Mouse (Mus musculus): ENCODE results near the gene Aqp12. TPM values are rescaled to one million over a fixed set of nuclear protein-coding genes. Genes with fewer than 3 reads are reported as not detected.

Gene Aqp12
- not detected for polyA plus RNA-seq (2014; fragmentation: Illumina TruSeq; extraction: RNeasy Lipid Tissue Mini Kit (QIAGEN cat#74804); ENCODE audit: low read depth, low replicate concordance)

GRCm38 (mm10) chr1:93006061-93006460 is at the start of gene Aqp12:
Aqp12 (plus strand) TSS chr1:93006334.

Other genes starting within 250 kb of the Aqp12 start
- 0.50 TPM for gene Gpc1, start 174.7 kb upstream of the Aqp12 start, polyA plus RNA-seq (2014; fragmentation: Illumina TruSeq; extraction: RNeasy Lipid Tissue Mini Kit (QIAGEN cat#74804); ENCODE audit: low read depth, low replicate concordance)
- not detected for gene Ankmy1, start 103.4 kb upstream of the Aqp12 start, polyA plus RNA-seq (2014; fragmentation: Illumina TruSeq; extraction: RNeasy Lipid Tissue Mini Kit (QIAGEN cat#74804); ENCODE audit: low read depth, low replicate concordance)
- 5.1 TPM for gene Dusp28, start 99.4 kb upstream of the Aqp12 start, polyA plus RNA-seq (2014; fragmentation: Illumina TruSeq; extraction: RNeasy Lipid Tissue Mini Kit (QIAGEN cat#74804); ENCODE audit: low read depth, low replicate concordance)
- gene Rnpepl1, start 95.6 kb upstream of the Aqp12 start, polyA plus RNA-seq (2014; fragmentation: Illumina TruSeq; extraction: RNeasy Lipid Tissue Mini Kit (QIAGEN cat#74804); ENCODE audit: low read depth, low replicate concordance): 4.5 TPM
- gene Capn10, start 72.0 kb upstream of the Aqp12 start, polyA plus RNA-seq (2014; fragmentation: Illumina TruSeq; extraction: RNeasy Lipid Tissue Mini Kit (QIAGEN cat#74804); ENCODE audit: low read depth, low replicate concordance): 4.4 TPM
- 24.0 TPM for gene Gpr35, start 55.5 kb upstream of the Aqp12 start, polyA plus RNA-seq (2014; fragmentation: Illumina TruSeq; extraction: RNeasy Lipid Tissue Mini Kit (QIAGEN cat#74804); ENCODE audit: low read depth, low replicate concordance)
- gene Kif1a, start 95.6 kb downstream of the Aqp12 start, polyA plus RNA-seq (2014; fragmentation: Illumina TruSeq; extraction: RNeasy Lipid Tissue Mini Kit (QIAGEN cat#74804); ENCODE audit: low read depth, low replicate concordance): 0.73 TPM
- gene Agxt, start 128.9 kb downstream of the Aqp12 start, polyA plus RNA-seq (2014; fragmentation: Illumina TruSeq; extraction: RNeasy Lipid Tissue Mini Kit (QIAGEN cat#74804); ENCODE audit: low read depth, low replicate concordance): not detected
- 2.5 TPM for gene 2310007B03Rik, start 154.6 kb downstream of the Aqp12 start, polyA plus RNA-seq (2014; fragmentation: Illumina TruSeq; extraction: RNeasy Lipid Tissue Mini Kit (QIAGEN cat#74804); ENCODE audit: low read depth, low replicate concordance)
- gene Crocc2, start 162.4 kb downstream of the Aqp12 start, polyA plus RNA-seq (2014; fragmentation: Illumina TruSeq; extraction: RNeasy Lipid Tissue Mini Kit (QIAGEN cat#74804); ENCODE audit: low read depth, low replicate concordance): not detected
- 27.8 TPM for gene Sned1, start 229.5 kb downstream of the Aqp12 start, polyA plus RNA-seq (2014; fragmentation: Illumina TruSeq; extraction: RNeasy Lipid Tissue Mini Kit (QIAGEN cat#74804); ENCODE audit: low read depth, low replicate concordance)